Mouse (Mus musculus): Measurements from ENCODE around the gene Loxl4.

Loxl4 gene

DNA sequence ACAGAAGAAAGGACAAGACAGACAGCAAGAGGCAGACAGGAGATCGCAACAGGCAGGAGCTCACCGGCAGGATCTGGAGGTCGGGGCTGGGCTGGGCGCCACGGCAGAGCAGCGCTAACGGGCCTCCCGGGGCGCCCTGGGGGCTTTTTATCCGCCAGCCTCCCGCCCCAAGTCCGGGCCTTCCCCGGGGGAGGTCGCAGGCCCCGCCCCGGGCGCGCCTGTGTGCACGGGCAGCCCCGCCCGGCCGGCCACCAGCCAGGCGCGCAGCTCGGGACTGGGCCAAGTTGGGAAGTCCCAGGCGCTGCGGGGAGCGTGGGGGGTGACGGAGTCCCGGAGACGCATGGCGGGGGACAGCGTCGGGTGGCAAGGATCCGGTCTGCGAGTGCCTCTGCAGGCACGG, at the start of gene Loxl4:
Loxl4 (minus strand) TSS at position 160 of the 400 bp plus-strand sequence.
- DNase-seq = no peak

DNA sequence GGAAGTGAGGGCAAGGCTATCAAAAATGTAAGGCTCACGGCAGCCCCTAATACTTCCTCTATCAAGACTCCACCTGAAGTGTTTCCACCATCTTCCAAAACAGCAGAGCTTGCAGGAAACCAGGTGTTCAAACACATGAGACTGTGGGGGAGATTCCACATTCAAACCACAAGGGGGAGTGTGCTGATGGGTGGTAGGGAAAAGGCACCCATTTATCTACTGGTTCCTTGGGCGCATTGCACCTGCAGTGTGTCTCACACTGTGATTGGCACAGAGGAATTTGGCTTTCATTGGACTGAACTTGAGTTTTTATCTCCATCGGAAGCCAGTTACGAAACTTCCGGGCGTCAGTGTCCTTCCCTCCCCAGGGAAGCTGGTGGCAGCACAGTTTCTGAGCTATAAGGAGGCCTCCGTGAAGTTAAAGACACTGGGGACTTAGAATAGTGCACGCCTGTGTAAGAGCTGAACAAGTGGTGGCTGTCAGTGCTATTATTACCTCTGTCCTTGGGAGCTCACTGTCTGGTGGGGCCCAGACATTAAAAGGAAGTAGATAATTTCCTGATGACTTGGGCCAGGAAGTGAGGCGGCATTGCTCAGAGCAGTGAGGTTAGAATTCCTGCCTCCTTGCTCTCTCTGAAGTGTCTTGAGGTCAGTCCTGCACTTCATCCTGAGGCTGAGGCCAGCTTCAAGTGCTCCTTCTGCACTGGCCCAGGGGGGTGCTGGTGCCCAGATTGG, 49.0 kb upstream of the Loxl4 start:
- no peak for DNase-seq

DNA sequence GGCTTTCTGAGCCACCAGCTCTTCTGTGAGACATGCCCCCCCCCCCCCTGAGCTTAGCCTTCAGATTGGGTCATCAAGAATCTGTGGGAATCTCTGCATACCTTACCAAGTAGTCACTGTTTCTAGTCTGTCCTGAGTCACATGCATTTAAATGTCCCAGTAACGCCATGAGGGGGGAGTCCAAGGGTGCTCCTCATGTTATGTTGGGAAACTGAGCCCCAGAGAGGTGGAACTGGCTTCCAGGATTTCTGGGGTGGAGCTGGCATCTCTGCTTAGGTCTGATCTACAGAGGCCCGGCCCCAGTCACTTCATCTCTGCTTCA, 47.6 kb upstream of the Loxl4 start:
- DNase-seq = no peak

- DNase-seq = peak; percentile 19
Observed at GRCm38 (mm10) chr19:42659354-42660243, 47.0 kb upstream of the Loxl4 start.

GRCm38 (mm10) chr19:42658435-42659135, 46.0 kb upstream of the Loxl4 start:
- no peak for DNase-seq

- DNase-seq = no peak
Observed at GRCm38 (mm10) chr19:42657769-42658168, 45.2 kb upstream of the Loxl4 start.

GRCm38 (mm10) chr19:42657306-42657705, 44.7 kb upstream of the Loxl4 start:
- no peak for DNase-seq

- peak; percentile 48 for DNase-seq
Observed at GRCm38 (mm10) chr19:42655006-42655405, 42.4 kb upstream of the Loxl4 start.

GRCm38 (mm10) chr19:42653091-42653490, 40.5 kb upstream of the Loxl4 start:
- DNase-seq = no peak

- no peak for DNase-seq
Observed at GRCm38 (mm10) chr19:42652425-42652824, 39.8 kb upstream of the Loxl4 start.

DNA sequence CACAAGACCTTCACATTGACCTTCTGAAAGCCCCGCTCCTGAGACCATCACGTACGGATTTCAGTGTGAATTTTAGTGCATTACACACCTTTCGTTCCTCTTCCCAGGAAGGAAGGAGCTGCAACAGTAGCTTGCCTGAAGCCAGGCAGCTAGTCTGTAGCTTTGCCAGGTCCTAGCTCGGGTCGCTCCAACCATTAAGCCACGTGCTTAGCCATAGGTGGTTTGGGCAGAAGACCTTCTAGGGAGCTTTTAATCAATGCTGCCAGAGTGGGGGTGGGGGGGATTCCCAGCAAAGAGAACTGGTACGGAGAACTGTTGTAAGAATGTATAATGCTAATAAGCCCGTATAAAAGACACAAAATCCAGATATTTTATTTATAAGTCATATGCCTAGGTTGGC, 27.6 kb upstream of the Loxl4 start:
- DNase-seq = no peak

GRCm38 (mm10) chr19:42639544-42639943, 26.9 kb upstream of the Loxl4 start:
- DNase-seq = no peak

DNA sequence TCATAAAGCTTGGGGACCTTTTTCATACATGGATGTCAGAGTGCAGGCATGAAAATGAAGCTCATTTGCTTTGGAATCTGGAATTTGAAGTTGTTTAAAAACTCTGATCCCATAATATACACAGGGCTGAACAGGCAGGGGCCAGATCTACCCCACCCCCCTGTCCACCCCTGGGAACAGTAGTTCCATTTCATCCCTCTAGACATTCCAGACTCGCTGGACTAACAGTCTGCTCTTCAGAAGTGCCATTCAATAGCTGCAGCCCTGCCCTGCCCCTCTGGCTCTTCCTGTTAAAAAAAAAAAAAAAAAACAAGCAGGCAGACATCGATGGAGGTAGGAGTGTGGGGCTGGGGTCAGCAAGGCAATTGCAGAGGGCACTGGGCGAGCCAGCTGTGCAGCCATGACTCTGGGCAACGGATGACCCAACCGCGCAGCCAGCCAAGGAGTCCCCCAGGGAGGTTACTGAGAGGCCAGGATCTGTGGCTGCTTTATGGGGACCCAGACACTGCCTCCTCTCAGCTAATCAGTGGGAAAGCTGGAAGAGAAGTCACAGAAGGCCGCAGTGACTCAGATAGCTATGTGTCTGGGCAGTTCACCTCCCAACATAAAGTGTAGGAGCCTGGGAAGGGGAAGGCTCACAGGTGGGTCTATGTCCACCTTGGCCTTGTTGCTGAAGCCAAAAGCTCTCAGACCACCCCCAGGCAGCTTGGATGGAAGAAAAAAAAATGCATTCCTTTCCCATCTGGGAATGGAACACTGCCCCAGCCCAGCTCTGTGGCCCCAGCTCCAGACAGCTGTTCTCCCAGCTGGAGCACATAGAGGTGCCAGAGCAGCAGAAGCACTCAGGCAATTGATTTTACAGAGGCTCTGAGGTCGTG, 26.2 kb upstream of the Loxl4 start:
- no peak for DNase-seq

DNA sequence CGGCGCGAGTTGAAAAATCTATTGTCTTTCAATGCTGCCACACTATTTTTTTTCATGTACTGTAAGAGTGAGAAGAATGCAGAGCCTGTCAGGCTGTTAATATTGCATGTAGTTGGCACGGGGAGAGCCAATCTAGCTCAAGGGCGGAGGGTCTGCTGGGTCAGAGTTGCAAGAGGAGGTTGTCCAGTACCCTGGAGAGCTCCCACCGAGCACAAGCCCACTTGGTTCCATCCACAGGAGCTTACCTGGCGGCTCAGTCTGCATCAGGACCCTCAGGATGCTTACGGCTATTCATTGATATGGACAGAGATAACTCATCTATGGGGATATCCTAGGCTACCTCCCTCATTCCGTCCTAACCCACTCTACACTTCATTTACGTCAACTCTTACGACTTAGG, 24.0 kb upstream of the Loxl4 start:
- DNase-seq = no peak

GRCm38 (mm10) chr19:42633650-42634049, 21.0 kb upstream of the Loxl4 start:
- no peak for DNase-seq

- no peak for DNase-seq
Observed at GRCm38 (mm10) chr19:42632301-42632700, 19.7 kb upstream of the Loxl4 start.

DNA sequence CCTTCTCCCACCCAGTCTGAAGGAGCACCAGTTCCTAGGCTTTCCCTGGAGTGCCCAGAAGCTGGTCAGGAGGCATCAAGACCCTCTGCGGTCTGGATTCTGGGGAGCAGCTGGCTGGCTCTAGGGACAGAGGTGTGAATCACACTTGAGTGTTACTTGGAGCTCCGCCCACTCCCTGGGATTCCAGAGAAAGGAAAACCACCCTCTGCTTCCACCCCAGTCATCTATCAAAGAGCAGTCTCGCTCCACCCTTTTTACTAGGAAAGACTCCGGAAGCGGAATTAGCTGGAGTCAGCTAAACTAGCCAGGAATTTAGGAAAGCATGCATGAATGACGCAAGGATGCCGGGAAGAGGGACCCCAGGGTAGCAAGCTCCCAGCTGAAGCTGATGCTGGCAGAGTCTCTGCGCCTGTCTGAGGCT, 18.9 kb upstream of the Loxl4 start:
- DNase-seq = no peak

DNA sequence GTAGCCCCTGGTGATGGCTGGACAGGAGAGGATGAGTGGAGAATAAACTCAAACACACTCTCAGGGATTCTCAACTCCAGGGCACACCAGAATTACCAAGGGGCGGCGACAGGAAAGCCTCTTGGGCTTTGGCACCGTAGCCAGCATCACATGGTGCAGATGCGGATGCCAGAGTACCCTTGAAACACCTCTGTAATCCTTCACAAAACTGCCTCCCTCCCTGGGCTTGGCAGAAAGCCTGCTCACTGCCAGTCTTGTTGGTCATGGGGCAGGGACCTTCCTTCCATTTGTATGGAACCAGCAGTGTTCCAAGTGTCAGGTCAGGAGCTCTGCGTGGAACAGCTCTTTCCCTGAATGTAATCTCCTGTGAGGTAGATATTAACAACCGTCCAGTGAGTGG, 15.5 kb upstream of the Loxl4 start:
- DNase-seq = no peak

- no peak for DNase-seq
Observed at GRCm38 (mm10) chr19:42613647-42614225, 1.1 kb upstream of the Loxl4 start.

- no peak for DNase-seq
Observed at GRCm38 (mm10) chr19:42613116-42613515, 503 bp upstream of the Loxl4 start.

DNA sequence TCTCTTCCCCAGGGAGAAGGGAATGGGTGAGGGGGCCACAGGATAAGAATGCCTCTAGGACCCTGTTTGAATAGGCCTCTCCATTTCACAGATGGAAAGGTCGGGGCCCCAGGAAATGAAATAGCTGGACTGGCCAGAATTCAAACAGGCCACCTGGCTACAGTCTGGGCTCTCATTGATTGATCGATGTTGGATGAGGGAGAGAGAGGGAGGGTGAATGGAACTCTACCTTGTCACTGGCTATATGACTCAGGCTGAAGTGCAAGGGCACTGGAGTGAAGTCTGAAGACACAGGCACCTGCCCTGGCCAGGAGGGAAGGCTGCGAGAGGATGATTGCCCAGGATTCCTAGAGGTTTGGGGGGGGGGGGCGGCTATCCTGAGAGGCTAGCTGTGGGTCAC, 867 bp downstream of the Loxl4 start:
- DNase-seq = no peak

GRCm38 (mm10) chr19:42609716-42610115, 2.9 kb downstream of the Loxl4 start:
- DNase-seq = no peak

Measured in cerebellum, adult 11 months (tissue).